Mouse (Mus musculus) small intestine, adult 2 months (tissue): ENCODE data around the gene Fam206a.

Source experiments
- CTCF ChIP-seq: fragments of 200-500 bp; IDR thresholded peaks from 2 replicates; pipeline ENCODE4 v1.5.1; 2012; ENCODE audit warnings: low read depth, mild to moderate bottlenecking, control low read depth, inconsistent platforms, low read length, moderate library complexity, mixed read lengths; ENCODE audit not compliant: insufficient replicate concordance, insufficient read length; ENCODE audit errors: extremely low read depth
- POLR2A ChIP-seq: fragments of 200-500 bp; IDR thresholded peaks from 2 replicates; pipeline ENCODE4 v1.6.1; 2012; ENCODE audit warnings: low read depth, mild to moderate bottlenecking, control low read depth, inconsistent platforms, low read length, moderate library complexity

DNA sequence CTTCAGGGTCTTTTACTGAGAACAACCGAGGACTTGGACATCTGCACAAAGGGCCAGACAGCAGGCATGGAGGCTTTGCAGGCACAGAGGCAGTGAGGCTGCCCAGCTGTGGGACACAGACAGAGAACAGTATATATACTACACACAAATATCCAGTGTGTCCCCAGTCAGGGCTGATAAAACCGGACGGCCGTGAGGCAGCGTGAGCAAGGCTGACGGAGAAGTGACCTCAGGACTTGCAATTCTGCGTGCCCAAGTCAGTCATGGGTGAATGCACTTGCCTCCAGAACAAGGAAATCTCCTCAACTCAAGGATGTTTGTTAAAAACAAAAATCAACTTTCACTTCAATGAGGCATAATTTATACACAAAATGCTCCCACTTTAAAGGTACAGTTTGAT is 29.9 kb downstream of the Fam206a start:
- TF ChIP-seq CTCF, result no peak
- no peak for TF ChIP-seq POLR2A
